Mouse (Mus musculus) lung, embryonic 14.5 days (tissue): ENCODE measurements around the gene H2-Q2. TPM values are rescaled to one million over a fixed set of nuclear protein-coding genes. Genes with fewer than 3 reads are reported as not detected.

Experiments
- polyA plus RNA-seq: library from polyadenylated mRNA; unstranded; fragments of >200 nt; fragmentation: Nextera tagmentation; extraction: Ambion mirVana; gene quantifications from 2 replicates; pipeline ENCODE4 v1.2.1, GENCODE M21; 2014

Gene H2-Q2
- polyA plus RNA-seq, 1 experiment from 2014 or later, result 10.8 TPM

Other genes with a start within 250 kb of the H2-Q2 start
- gene Ly6g5c, start 234.0 kb upstream of the H2-Q2 start, polyA plus RNA-seq, result not detected in 2 replicates
- 1.1 TPM in 2 replicates for gene Ly6g5b, start 226.8 kb upstream of the H2-Q2 start, polyA plus RNA-seq
- 18.3 and 19.0 TPM in 2 replicates for gene Gpank1, start 220.8 kb upstream of the H2-Q2 start, polyA plus RNA-seq
- 288 and 291 TPM in 2 replicates for gene Csnk2b, start 220.2 kb upstream of the H2-Q2 start, polyA plus RNA-seq
- 6.8 and 7.6 TPM in 2 replicates for gene D17H6S53E, start 215.9 kb upstream of the H2-Q2 start, polyA plus RNA-seq
- 0.31 and 0.67 TPM in 2 replicates for gene Apom, start 210.2 kb upstream of the H2-Q2 start, polyA plus RNA-seq
- gene Bag6, start 207.1 kb upstream of the H2-Q2 start, polyA plus RNA-seq, result 65.9 and 69.1 TPM in 2 replicates
- 210 and 238 TPM in 2 replicates for gene Prrc2a, start 177.3 kb upstream of the H2-Q2 start, polyA plus RNA-seq
- 6.0 and 11.9 TPM in 2 replicates for gene Aif1, start 166.2 kb upstream of the H2-Q2 start, polyA plus RNA-seq
- gene Lst1, start 153.8 kb upstream of the H2-Q2 start, polyA plus RNA-seq, result 11.6 and 14.1 TPM in 2 replicates
- 0.43 TPM in 1 of 2 replicates, not detected in the other for gene Ltb, start 147.8 kb upstream of the H2-Q2 start, polyA plus RNA-seq
- 0.12 and 0.21 TPM in 2 replicates for gene Tnf, start 140.2 kb upstream of the H2-Q2 start, polyA plus RNA-seq
- gene Lta, start 136.9 kb upstream of the H2-Q2 start, polyA plus RNA-seq, result 0.26 TPM in 1 of 2 replicates, not detected in the other
- gene Gm16181, start 121.4 kb upstream of the H2-Q2 start, polyA plus RNA-seq, result 0.37 and 0.70 TPM in 2 replicates
- 3.7 and 5.9 TPM in 2 replicates for gene Atp6v1g2, start 108.6 kb upstream of the H2-Q2 start, polyA plus RNA-seq
- gene Nfkbil1, start 106.5 kb upstream of the H2-Q2 start, polyA plus RNA-seq, result 3.0 and 4.5 TPM in 2 replicates
- 529 and 569 TPM in 2 replicates for gene Ddx39b, start 100.5 kb upstream of the H2-Q2 start, polyA plus RNA-seq
- 69.7 and 73.2 TPM in 2 replicates for gene H2-D1, start 79.5 kb upstream of the H2-Q2 start, polyA plus RNA-seq
- 1.0 and 1.1 TPM in 2 replicates for gene H2-Q1, start 21.8 kb upstream of the H2-Q2 start, polyA plus RNA-seq
- 5.0 and 6.0 TPM in 2 replicates for gene H2-Q4, start 37.4 kb downstream of the H2-Q2 start, polyA plus RNA-seq
- 0.54 and 0.61 TPM in 2 replicates for gene H2-Q6, start 82.6 kb downstream of the H2-Q2 start, polyA plus RNA-seq
- gene H2-Q7, start 96.9 kb downstream of the H2-Q2 start, polyA plus RNA-seq, result 6.9 and 7.3 TPM in 2 replicates
- gene H2-Q10, start 127.8 kb downstream of the H2-Q2 start, polyA plus RNA-seq, result 0.08 and 0.28 TPM in 2 replicates
- 0.18 TPM in 1 of 2 replicates, not detected in the other for gene Pou5f1, start 163.8 kb downstream of the H2-Q2 start, polyA plus RNA-seq
- 83.9 and 89.3 TPM in 2 replicates for gene Tcf19, start 174.6 kb downstream of the H2-Q2 start, polyA plus RNA-seq
- 15.2 and 20.3 TPM in 2 replicates for gene Cchcr1, start 174.9 kb downstream of the H2-Q2 start, polyA plus RNA-seq
- 0.82 and 0.84 TPM in 2 replicates for gene Psors1c2, start 191.0 kb downstream of the H2-Q2 start, polyA plus RNA-seq
- 0.07 TPM in 1 of 2 replicates, not detected in the other for gene Cdsn, start 209.9 kb downstream of the H2-Q2 start, polyA plus RNA-seq
- not detected in 2 replicates for gene 2300002M23Rik, start 225.2 kb downstream of the H2-Q2 start, polyA plus RNA-seq